Mouse (Mus musculus) liver, adult 2 months (tissue): ENCODE results near the gene Rnf144b.

ENCODE experiments used
- CTCF ChIP-seq: fragments of 200-500 bp; IDR thresholded peaks from 2 replicates; pipeline ENCODE4 v1.5.1; 2011; ENCODE audit warnings: low read depth, low read length, control low read depth
- POLR2A ChIP-seq: fragments of 200-500 bp; IDR thresholded peaks from 2 replicates; pipeline ENCODE4 v1.6.1; 2011; ENCODE audit warnings: low read length, control low read depth; ENCODE audit not compliant: insufficient read depth; ENCODE audit errors: extremely low read depth

DNA sequence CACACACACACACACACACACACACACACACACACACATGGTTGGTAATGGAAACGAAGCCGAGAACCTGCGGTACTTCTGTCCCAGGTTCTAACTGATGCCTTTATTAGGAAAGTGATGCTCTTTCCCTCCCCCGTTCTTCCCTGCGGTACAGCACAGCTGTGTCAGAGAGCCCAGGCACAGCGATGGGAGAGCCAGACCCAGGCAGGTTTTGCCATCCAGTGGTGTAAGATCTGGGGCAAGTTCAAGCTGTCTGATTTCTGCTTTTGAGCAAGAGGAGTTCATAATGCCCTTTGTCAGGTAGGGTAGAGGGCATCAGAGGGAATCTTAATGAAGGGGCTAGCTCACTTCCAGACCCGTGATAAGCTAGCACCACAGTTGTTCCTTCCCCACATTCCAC is 89.1 kb downstream of the Rnf144b start:
- TF ChIP-seq POLR2A (no peak), CTCF (no peak)
